In genomic region chr13:109671589-109672347, GRCm38 (mm10) we compare ENCODE assay signal across 10 mouse cellular contexts.
DNase-seq lines count a peak whose midpoint lies in the region; ATAC-seq and TF ChIP-seq lines count a peak whose summit lies in the region.
"Had no signal": no experiment of that assay in that cellular context is flagged by ENCODE, and none has a peak within 500 bp of the region (broad histone marks: within the 10 kb centered on the region; RNA-seq: fewer than 3 reads in every experiment).

No protein-coding gene starts in this region.

- H3K79me2 ChIP-seq in heart, adult 2 months (replicated peaks; ENCODE audit: control insufficient read depth, insufficient read depth, low read length): no peaks in the 10 kb centered on the region

- TF ChIP-seq EP300 in liver, postnatal 0 days (IDR thresholded peaks at IDR 0.05; ENCODE audit: low read depth): no peak
- TF ChIP-seq EP300 in heart, adult 2 months (IDR thresholded peaks at IDR 0.05; ENCODE audit: insufficient read depth, low read depth, low read length): no peak

- H3K36me3 ChIP-seq in liver, embryonic 13.5 days: no peaks in the 10 kb centered on the region
- H3K36me3 ChIP-seq in liver, postnatal 0 days (replicated peaks; ENCODE audit: insufficient read depth, low read length): no peaks in the 10 kb centered on the region
- H3K36me3 ChIP-seq in heart, adult 2 months (ENCODE audit: control insufficient read depth, insufficient read depth, low read length): no peaks in the 10 kb centered on the region
- H3K36me3 ChIP-seq: hindbrain, embryonic 12.5 days; neural tube, embryonic 12.5 days had no signal

- no peak overlapping the region for H3K4me2 ChIP-seq in liver, embryonic 13.5 days
- H3K4me2 ChIP-seq in liver, postnatal 0 days (ENCODE audit: low read depth, low read length): no peak overlapping the region
- H3K4me2 ChIP-seq: hindbrain, embryonic 12.5 days; midbrain, embryonic 11.5 days; neural tube, embryonic 12.5 days had no signal

- 64% methylated on average over 8 of the region's 8 CpGs for WGBS in liver, embryonic 13.5 days (ENCODE audit: insufficient replicate concordance)
- WGBS in liver, postnatal 0 days (ENCODE audit: insufficient replicate concordance): 69% methylated on average over 8 of the region's 8 CpGs
- 40% methylated on average over 8 of the region's 8 CpGs for WGBS in heart, adult 2 months

- 0 out of 2 replicates have a peak overlapping the region, but pooled peaks have one; percentile 11 for H3K27ac ChIP-seq in liver, embryonic 13.5 days
- H3K27ac ChIP-seq in liver, postnatal 0 days (ENCODE audit: low read depth): no peak overlapping the region
- no peak overlapping the region for H3K27ac ChIP-seq in heart, adult 2 months
- H3K27ac ChIP-seq: hindbrain, embryonic 12.5 days; neural tube, embryonic 12.5 days had no signal

- no peak for DNase-seq in liver, embryonic 13.5 days
- DNase-seq in liver, postnatal 0 days: no peak
- DNase-seq in cerebellum, adult 9-11 months: peak; percentile 55
- DNase-seq in layer of hippocampus, adult 9-11 months: peak; percentile 78
- peak; percentile 31 to 67 for DNase-seq in right cerebral cortex, postnatal 36 days (ENCODE audit: low spot score in 2 of 2)
- DNase-seq in heart, adult 2 months: no peak

- TF ChIP-seq CTCF in liver, postnatal 0 days (IDR thresholded peaks at IDR 0.05; ENCODE audit: low read depth): no peak
- no peak for TF ChIP-seq CTCF in heart, adult 2 months (IDR thresholded peaks at IDR 0.05)

- no peak overlapping the region for H3K4me3 ChIP-seq in liver, embryonic 13.5 days (replicated peaks)
- H3K4me3 ChIP-seq in liver, postnatal 0 days (ENCODE audit: low read depth, low read length): no peak overlapping the region
- no peak overlapping the region for H3K4me3 ChIP-seq in heart, adult 2 months
- H3K4me3 ChIP-seq: hindbrain, embryonic 12.5 days; neural tube, embryonic 12.5 days had no signal

- no peaks in the 10 kb centered on the region for H3K9me3 ChIP-seq in liver, embryonic 13.5 days (replicated peaks)
- no peaks in the 10 kb centered on the region for H3K9me3 ChIP-seq in liver, postnatal 0 days (ENCODE audit: low read length)
- H3K9me3 ChIP-seq: hindbrain, embryonic 12.5 days; neural tube, embryonic 12.5 days had no signal

- H3K4me1 ChIP-seq in liver, embryonic 13.5 days (replicated peaks): peaks cover 59% of the 10 kb centered on the region
- H3K4me1 ChIP-seq in liver, postnatal 0 days (ENCODE audit: insufficient read depth): peaks cover 9% of the 10 kb centered on the region; the same call in 1 of the 2 replicates
- no peaks in the 10 kb centered on the region; the same call in none of the 2 replicates for H3K4me1 ChIP-seq in heart, adult 2 months (ENCODE audit: control insufficient read depth, insufficient read depth, low read length)
- H3K4me1 ChIP-seq: neural tube, embryonic 12.5 days had no signal

- no peaks in the 10 kb centered on the region for H3K27me3 ChIP-seq in liver, embryonic 13.5 days
- H3K27me3 ChIP-seq in liver, postnatal 0 days (ENCODE audit: insufficient read depth, low read length): no peaks in the 10 kb centered on the region
- no peaks in the 10 kb centered on the region for H3K27me3 ChIP-seq in heart, adult 2 months (ENCODE audit: control insufficient read depth, insufficient read depth, low read length)
- H3K27me3 ChIP-seq: hindbrain, embryonic 12.5 days; neural tube, embryonic 12.5 days had no signal

- TF ChIP-seq POLR2A in heart, adult 2 months (IDR thresholded peaks at IDR 0.05; ENCODE audit: insufficient read depth, low read depth, low read length): no peak

- H3K9ac ChIP-seq in liver, embryonic 13.5 days: no peak overlapping the region
- H3K9ac ChIP-seq in liver, postnatal 0 days (replicated peaks): no peak overlapping the region
- no peak overlapping the region for H3K9ac ChIP-seq in heart, adult 2 months (ENCODE audit: low read depth, low read length)
- H3K9ac ChIP-seq: hindbrain, embryonic 12.5 days; neural tube, embryonic 12.5 days had no signal

- intact Hi-C loops in heart, adult 2 months (cut with DNase I): no loop called here

- ATAC-seq in liver, embryonic 13.5 days (ENCODE audit: low read depth): no peak
- ATAC-seq in liver, postnatal 0 days: no peak
- ATAC-seq in erythroid progenitor cell, adult 5-6 weeks (replicated peaks; ENCODE audit: low FRiP score, poor library complexity, severe bottlenecking): no peak

Comparison
In these comparisons a context has a peak if more than half of its experiments do, and no peak if none do; other contexts are left out.
1. DNase-seq: peak in cerebellum, adult 9-11 months (single experiment), layer of hippocampus, adult 9-11 months (single experiment) and right cerebral cortex, postnatal 36 days (2 of 2); none in liver, embryonic 13.5 days (single experiment), liver, postnatal 0 days (single experiment) and heart, adult 2 months (0 of 2).